Mouse (Mus musculus) NIH3T3 (cell line): ENCODE measurements around the gene Grk3.

Source experiments
- DNase-seq: peaks from one replicate; pipeline ENCODE4 v3.0.0-alpha.2; 2012; ENCODE audit warnings: low read depth

Grk3 gene

GRCm38 (mm10) chr5:112864719-112865367, 150.7 kb downstream of the Grk3 start:
- DNase-seq: peak; percentile 6
